Mouse (Mus musculus) CH12.LX (cell line): ENCODE results near the gene Hsd17b1.
A peak's percentile ranks its signal among the peaks of the same experiment; 100 is the strongest.

Experiments used
- CTCF ChIP-seq, 2 experiments: IDR thresholded peaks in 1 of 2; conservative IDR thresholded peaks in 1 of 2; 2 replicates each; pipeline ENCODE4 v1.5.1; 2011 to 2012; ENCODE audit warnings: low read depth in 2 of 2, low read length in 2 of 2, improper control_type of control experiment in 1 of 2, inconsistent platforms in 1 of 2, mild to moderate bottlenecking in 1 of 2, moderate library complexity in 1 of 2
- MAFK ChIP-seq: IDR thresholded peaks from 2 replicates; pipeline ENCODE4 v1.6.1; 2011; ENCODE audit warnings: low read length, improper control_type of control experiment; ENCODE audit not compliant: insufficient replicate concordance
- MAX ChIP-seq: IDR thresholded peaks from 2 replicates; pipeline ENCODE4 v1.6.1; 2011; ENCODE audit warnings: low read length, improper control_type of control experiment
- MAZ ChIP-seq: IDR thresholded peaks from 2 replicates; pipeline ENCODE4 v1.6.1; 2012; ENCODE audit warnings: low read depth, mild to moderate bottlenecking, inconsistent platforms, low read length, improper control_type of control experiment, moderate library complexity
- POLR2A ChIP-seq: IDR thresholded peaks from 2 replicates; pipeline ENCODE4 v1.6.1; 2011; ENCODE audit warnings: low read depth, mild to moderate bottlenecking, improper control_type of control experiment, low read length
- POLR2AphosphoS2 ChIP-seq: IDR thresholded peaks from 2 replicates; pipeline ENCODE4 v1.6.1; 2011; ENCODE audit warnings: low read depth, low read length, improper control_type of control experiment
- RAD21 ChIP-seq: IDR thresholded peaks from 2 replicates; pipeline ENCODE4 v1.6.1; 2011; ENCODE audit warnings: low read depth, mild to moderate bottlenecking, low read length, improper control_type of control experiment, moderate library complexity
- RCOR1 ChIP-seq: conservative IDR thresholded peaks from 2 replicates; pipeline ENCODE4 v1.6.1; 2012; ENCODE audit warnings: low read depth, mild to moderate bottlenecking, inconsistent platforms, low read length, improper control_type of control experiment
- SIN3A ChIP-seq: IDR thresholded peaks from 2 replicates; pipeline ENCODE4 v1.6.1; 2012; ENCODE audit warnings: low read length, improper control_type of control experiment, inconsistent platforms
- UBTF ChIP-seq: IDR thresholded peaks from 2 replicates; pipeline ENCODE4 v1.6.1; 2012; ENCODE audit warnings: low read depth, mild to moderate bottlenecking, inconsistent platforms, low read length, improper control_type of control experiment, moderate library complexity
- USF2 ChIP-seq: conservative IDR thresholded peaks from 2 replicates; pipeline ENCODE4 v1.6.1; 2011; ENCODE audit warnings: low read depth, low read length, improper control_type of control experiment
- ZMIZ1 ChIP-seq: IDR thresholded peaks from 2 replicates; pipeline ENCODE4 v1.6.1; 2012; ENCODE audit warnings: low read depth, mild to moderate bottlenecking, inconsistent platforms, low read length, improper control_type of control experiment
- ZNF384 ChIP-seq: IDR thresholded peaks from 2 replicates; pipeline ENCODE4 v1.6.1; 2012; ENCODE audit warnings: low read depth, low read length, improper control_type of control experiment, inconsistent platforms

- TF ChIP-seq MAZ = no peak
- peak in 1 of 2 experiments; percentile 53; a peak in 2 of 4 replicates for TF ChIP-seq CTCF (conservative IDR thresholded peaks at IDR 0.05 in 1 of 2, IDR thresholded peaks at IDR 0.05 in 1 of 2; ENCODE audit: low read depth in 2 of 2, low read length in 2 of 2)
- TF ChIP-seq ZMIZ1 = no peak
- no peak for TF ChIP-seq RCOR1
- TF ChIP-seq USF2 = no peak
- no peak for TF ChIP-seq SIN3A
- TF ChIP-seq MAX = no peak
- TF ChIP-seq POLR2AphosphoS2 = no peak
- TF ChIP-seq RAD21 = peak; percentile 26
- no peak for TF ChIP-seq ZNF384
- TF ChIP-seq UBTF = no peak
- no peak for TF ChIP-seq MAFK
- no peak for TF ChIP-seq POLR2A
Measured at GRCm38 (mm10) chr11:101127075-101127474, 48.9 kb downstream of the Hsd17b1 start.
